Mouse (Mus musculus) megakaryocyte, embryonic 14.5 days (primary cell): ENCODE data around the gene Acbd4. TPM values are rescaled to one million over a fixed set of nuclear protein-coding genes. Genes with fewer than 3 reads are reported as not detected.

Experiments
- H3K27me3 ChIP-seq: replicated peaks from 2 replicates; pipeline ENCODE3; 2012; ENCODE audit warnings: inconsistent platforms
- H3K36me3 ChIP-seq: replicated peaks from 2 replicates; pipeline ENCODE3; 2012; ENCODE audit warnings: low read length, inconsistent platforms, mixed read lengths
- H3K4me1 ChIP-seq: 2 replicates; pipeline ENCODE4 v1.6.1; 2012; ENCODE audit warnings: inconsistent platforms
- H3K4me3 ChIP-seq: replicated peaks from 2 replicates; pipeline ENCODE3; 2012; ENCODE audit warnings: moderate library complexity, mild to moderate bottlenecking, inconsistent platforms
- H3K9me3 ChIP-seq: 2 replicates; pipeline ENCODE4 v1.6.1; 2012; ENCODE audit warnings: inconsistent platforms
- FLI1 ChIP-seq: IDR thresholded peaks from 2 replicates; pipeline ENCODE4 v1.6.1; 2012; ENCODE audit warnings: low read length, inconsistent platforms, mixed read lengths
- GATA1 ChIP-seq: IDR thresholded peaks from 3 replicates; pipeline ENCODE4 v1.6.1; 2012; ENCODE audit warnings: mixed read lengths, low read length, inconsistent platforms, borderline replicate concordance
- polyA plus RNA-seq: library from polyadenylated mRNA; stranded (reverse); fragments of >175 nt; gene quantifications from 2 replicates; pipeline ENCODE4 v1.2.3, GENCODE M21; 2012; ENCODE audit warnings: low replicate concordance; ENCODE audit not compliant: insufficient read depth

The Acbd4 gene
- polyA plus RNA-seq, 1 experiment: 61.0 TPM

DNA sequence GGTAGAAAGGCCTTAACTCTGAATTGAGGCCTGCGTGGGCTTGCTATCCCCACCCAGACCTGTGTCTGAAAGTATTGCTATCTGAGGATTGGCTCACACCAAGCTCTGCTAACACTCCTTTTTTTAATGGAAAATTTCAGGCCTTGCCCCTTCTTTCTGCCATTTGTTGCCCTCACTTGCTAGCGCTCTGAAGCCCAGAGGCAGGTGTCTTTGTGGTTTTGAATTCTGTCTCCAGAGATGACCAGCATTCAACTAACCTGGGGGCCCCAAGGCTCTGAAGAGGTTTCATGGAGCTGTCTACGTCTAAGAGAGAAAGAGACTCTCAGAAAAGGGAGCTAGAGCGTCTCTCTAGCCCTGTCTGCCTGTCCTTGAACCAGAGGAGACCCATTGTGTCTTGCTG lies 33.2 kb upstream of the Acbd4 start:
- H3K4me3 ChIP-seq: no peak overlapping the region
- TF ChIP-seq GATA1 (no peak), FLI1 (no peak)
- no peaks in the 10 kb centered on the region for H3K4me1 ChIP-seq
- H3K9me3 ChIP-seq: no peaks in the 10 kb centered on the region
- H3K36me3 ChIP-seq: peaks cover 84% of the 10 kb centered on the region
- no peaks in the 10 kb centered on the region for H3K27me3 ChIP-seq

DNA sequence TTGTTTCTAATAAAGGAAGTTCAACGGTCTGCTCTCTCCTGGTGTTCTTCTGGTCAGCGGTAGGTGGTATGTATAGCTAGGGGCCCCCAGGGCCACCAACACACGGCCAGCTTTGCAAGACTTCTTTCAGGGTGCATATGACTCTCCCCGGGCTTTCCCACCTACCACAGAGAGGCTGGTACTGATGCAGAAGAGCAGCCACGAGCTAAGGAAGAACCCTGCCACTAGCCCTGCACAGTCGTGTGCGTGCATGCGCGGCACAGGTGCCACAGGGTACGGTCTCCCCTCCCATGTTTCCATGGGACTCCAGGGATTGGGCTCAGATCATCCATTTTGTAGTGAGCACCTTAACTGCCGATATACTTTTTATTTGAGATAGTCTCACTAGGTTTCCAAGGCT lies 32.6 kb upstream of the Acbd4 start:
- peaks cover 2% of the 10 kb centered on the region for H3K27me3 ChIP-seq
- no peak overlapping the region for H3K4me3 ChIP-seq
- H3K9me3 ChIP-seq: no peaks in the 10 kb centered on the region
- peaks cover 78% of the 10 kb centered on the region for H3K36me3 ChIP-seq
- no peak for TF ChIP-seq GATA1
- H3K4me1 ChIP-seq: no peaks in the 10 kb centered on the region; the same call in 1 of the 2 replicates

- H3K9me3 ChIP-seq: no peaks in the 10 kb centered on the region
- H3K4me3 ChIP-seq: no peak overlapping the region
- peaks cover 69% of the 10 kb centered on the region for H3K36me3 ChIP-seq
- H3K4me1 ChIP-seq: peaks cover 1% of the 10 kb centered on the region; the same call in 1 of the 2 replicates
- TF ChIP-seq GATA1 (no peak), FLI1 (no peak)
- H3K27me3 ChIP-seq: peaks cover 9% of the 10 kb centered on the region
Measured at GRCm38 (mm10) chr11:103069731-103070130, 31.8 kb upstream of the Acbd4 start.

DNA sequence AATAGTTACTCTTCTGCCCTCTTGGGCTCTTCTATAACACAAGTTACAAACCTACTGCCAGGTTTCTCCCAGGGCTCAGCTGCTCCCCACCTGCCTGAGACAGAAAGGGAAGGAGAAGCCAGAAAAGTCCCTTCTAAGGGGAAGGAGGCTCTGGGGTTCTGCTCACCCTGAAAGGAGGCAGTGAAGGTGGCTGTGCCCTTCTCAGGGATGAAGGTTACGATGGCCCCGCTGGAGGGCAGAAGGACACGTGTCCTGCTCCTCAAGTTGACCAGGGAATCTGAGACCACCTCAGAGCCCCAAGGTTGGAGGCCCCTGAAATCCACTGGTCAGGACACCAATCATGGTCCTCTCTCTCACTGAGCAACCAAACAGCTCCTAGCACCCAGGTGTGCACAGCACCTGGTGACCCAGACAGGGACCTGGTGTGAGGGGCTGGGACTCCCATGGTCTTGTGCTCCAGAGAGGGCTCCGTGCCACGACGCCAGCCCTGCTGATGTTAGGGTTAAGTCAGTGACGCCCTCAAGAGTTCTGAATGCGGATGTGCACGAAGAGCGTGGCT lies 31.1 kb upstream of the Acbd4 start:
- peaks cover 63% of the 10 kb centered on the region for H3K36me3 ChIP-seq
- H3K4me3 ChIP-seq: no peak overlapping the region
- no peaks in the 10 kb centered on the region for H3K9me3 ChIP-seq
- peaks cover 5% of the 10 kb centered on the region; the same call in 1 of the 2 replicates for H3K4me1 ChIP-seq
- TF ChIP-seq FLI1 (no peak), GATA1 (no peak)
- H3K27me3 ChIP-seq: peaks cover 12% of the 10 kb centered on the region

GRCm38 (mm10) chr11:103073671-103074070 lies 27.8 kb upstream of the Acbd4 start:
- H3K9me3 ChIP-seq: no peaks in the 10 kb centered on the region
- H3K27me3 ChIP-seq: peaks cover 34% of the 10 kb centered on the region
- no peak overlapping the region for H3K4me3 ChIP-seq
- TF ChIP-seq GATA1 (no peak), FLI1 (no peak)
- peaks cover 8% of the 10 kb centered on the region; the same call in 1 of the 2 replicates for H3K4me1 ChIP-seq
- H3K36me3 ChIP-seq: peaks cover 31% of the 10 kb centered on the region

GRCm38 (mm10) chr11:103074121-103074650 lies 27.3 kb upstream of the Acbd4 start:
- peaks cover 40% of the 10 kb centered on the region for H3K27me3 ChIP-seq
- no peak overlapping the region for H3K4me3 ChIP-seq
- peaks cover 8% of the 10 kb centered on the region; the same call in 1 of the 2 replicates for H3K4me1 ChIP-seq
- no peak for TF ChIP-seq GATA1
- no peak for TF ChIP-seq FLI1
- peaks cover 26% of the 10 kb centered on the region for H3K36me3 ChIP-seq
- H3K9me3 ChIP-seq: no peaks in the 10 kb centered on the region

- peaks cover 46% of the 10 kb centered on the region for H3K27me3 ChIP-seq
- H3K4me1 ChIP-seq: peaks cover 8% of the 10 kb centered on the region; the same call in 1 of the 2 replicates
- H3K4me3 ChIP-seq: no peak overlapping the region
- peaks cover 19% of the 10 kb centered on the region for H3K36me3 ChIP-seq
- no peak for TF ChIP-seq GATA1
- TF ChIP-seq FLI1: no peak
- H3K9me3 ChIP-seq: no peaks in the 10 kb centered on the region
Measured at GRCm38 (mm10) chr11:103074796-103075323, 26.6 kb upstream of the Acbd4 start.

DNA sequence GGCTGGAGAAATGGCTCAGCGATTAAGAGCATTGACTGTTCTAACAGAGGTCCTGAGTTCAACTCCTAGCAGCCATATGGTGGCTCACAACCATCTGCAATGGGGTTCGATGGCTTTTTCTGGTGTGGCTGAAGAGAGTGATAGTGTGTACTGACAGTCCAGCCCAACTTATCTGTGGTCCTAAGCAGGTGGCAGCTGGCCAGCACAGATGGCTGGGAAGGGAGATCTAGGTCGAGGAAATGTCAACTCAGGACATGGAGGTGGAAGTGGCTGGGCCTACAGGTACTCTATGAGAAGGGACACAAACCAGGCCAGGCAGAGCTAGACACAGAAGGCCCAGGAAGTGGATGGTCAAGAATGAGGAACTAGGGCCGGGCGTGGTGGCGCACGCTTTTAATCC lies 25.5 kb upstream of the Acbd4 start:
- TF ChIP-seq FLI1 (no peak), GATA1 (no peak)
- H3K9me3 ChIP-seq: no peaks in the 10 kb centered on the region
- no peak overlapping the region for H3K4me3 ChIP-seq
- peaks cover 56% of the 10 kb centered on the region for H3K27me3 ChIP-seq
- peaks cover 19% of the 10 kb centered on the region for H3K4me1 ChIP-seq
- H3K36me3 ChIP-seq: peaks cover 7% of the 10 kb centered on the region

- Histone ChIP-seq H3K36me3 (peaks cover 2% of the 10 kb centered on the region), H3K27me3 (peaks cover 62% of the 10 kb centered on the region), H3K4me1 (peaks cover 21% of the 10 kb centered on the region), H3K9me3 (no peaks in the 10 kb centered on the region), H3K4me3 (no peak overlapping the region)
- TF ChIP-seq GATA1: no peak
Measured at GRCm38 (mm10) chr11:103076581-103076980, 24.9 kb upstream of the Acbd4 start.

- Histone ChIP-seq H3K9me3 (no peaks in the 10 kb centered on the region), H3K4me3 (no peak overlapping the region), H3K4me1 (peaks cover 21% of the 10 kb centered on the region), H3K27me3 (peaks cover 76% of the 10 kb centered on the region), H3K36me3 (no peaks in the 10 kb centered on the region)
- no peak for TF ChIP-seq GATA1
- TF ChIP-seq FLI1: no peak
Measured at GRCm38 (mm10) chr11:103078131-103078530, 23.4 kb upstream of the Acbd4 start.
